Mouse (Mus musculus): Measurements from ENCODE around the gene Megf8.

DNA sequence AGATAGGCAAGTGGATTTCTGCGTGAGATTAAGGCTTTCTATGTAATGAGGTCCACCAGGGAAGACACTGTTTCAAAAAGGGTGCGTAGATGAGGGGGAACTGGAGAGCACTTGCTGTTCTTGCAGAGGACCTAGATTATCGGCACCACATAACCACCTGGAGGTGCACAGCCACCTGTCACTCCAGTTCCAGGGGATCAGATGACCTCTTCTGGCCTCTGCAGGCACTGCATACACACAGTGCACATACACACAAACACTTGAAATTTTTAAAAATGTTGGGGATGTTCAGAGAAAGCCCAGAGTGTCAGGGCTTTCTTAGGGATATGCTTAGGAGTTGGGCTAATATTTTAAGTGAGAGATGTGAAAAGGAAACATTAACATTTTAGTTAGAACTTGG lies 27.0 kb upstream of the Megf8 start:
- TF ChIP-seq POLR2A (IDR thresholded peaks at IDR 0.05; ENCODE audit: insufficient read length, low read depth) (no peak), USF1 (IDR thresholded peaks at IDR 0.05; ENCODE audit: low read depth) (no peak), SRF (IDR thresholded peaks at IDR 0.05; ENCODE audit: control insufficient read depth, insufficient read length, low read depth) (no peak), REST (IDR thresholded peaks at IDR 0.05; ENCODE audit: insufficient read depth, insufficient read length) (no peak), TCF12 (IDR thresholded peaks at IDR 0.05; ENCODE audit: insufficient read depth, poor library complexity, severe bottlenecking) (no peak), MAX (IDR thresholded peaks at IDR 0.05; ENCODE audit: low read depth) (no peak), MYOD1 (IDR thresholded peaks at IDR 0.05; ENCODE audit: control insufficient read depth in 1 of 3, insufficient read length in 2 of 3, low read depth in 2 of 3) (no peak), TCF3 (IDR thresholded peaks at IDR 0.05; ENCODE audit: insufficient read length, low read depth) (no peak), POLR2AphosphoS2 (IDR thresholded peaks at IDR 0.05; ENCODE audit: insufficient read length, low read depth) (no peak)
